Mouse (Mus musculus): ENCODE measurements around the gene Arsg.

Gene Arsg

DNA sequence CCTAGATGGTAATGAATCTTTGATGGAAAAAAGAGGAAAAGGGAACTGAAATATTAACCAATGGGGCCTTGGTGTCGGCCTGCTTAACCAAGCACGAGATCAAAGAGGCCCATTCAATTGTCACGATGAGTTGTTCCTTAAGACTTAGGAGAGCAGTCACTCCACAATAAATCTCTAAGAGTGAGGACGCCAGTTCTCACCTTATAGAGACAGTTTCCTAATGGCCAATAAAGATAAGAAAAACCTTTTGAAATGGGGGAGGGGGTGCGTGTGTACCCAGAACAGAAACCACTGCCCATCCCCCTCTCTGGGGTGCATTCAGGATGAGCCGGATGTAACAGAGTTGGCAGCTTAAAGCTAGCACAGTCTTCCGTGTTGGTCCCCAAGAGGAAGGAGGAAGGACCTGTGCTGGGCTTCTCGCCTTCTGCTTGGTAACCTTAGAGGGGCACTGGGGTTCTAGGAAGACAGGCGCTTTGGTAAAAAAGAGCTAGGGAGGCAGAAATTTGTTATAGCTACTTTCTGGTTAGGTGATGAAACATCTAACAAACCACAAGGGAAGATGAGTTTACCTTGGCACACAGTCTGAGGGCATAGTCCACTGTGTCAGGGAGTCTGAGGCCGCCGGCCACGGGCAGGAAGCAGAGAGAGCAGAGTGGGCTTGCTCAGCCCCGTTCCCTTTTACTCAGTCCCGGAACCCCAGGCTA, 22.7 kb downstream of the Arsg start:
- DNase-seq (ENCODE audit: low spot score): peak; percentile 39

DNA sequence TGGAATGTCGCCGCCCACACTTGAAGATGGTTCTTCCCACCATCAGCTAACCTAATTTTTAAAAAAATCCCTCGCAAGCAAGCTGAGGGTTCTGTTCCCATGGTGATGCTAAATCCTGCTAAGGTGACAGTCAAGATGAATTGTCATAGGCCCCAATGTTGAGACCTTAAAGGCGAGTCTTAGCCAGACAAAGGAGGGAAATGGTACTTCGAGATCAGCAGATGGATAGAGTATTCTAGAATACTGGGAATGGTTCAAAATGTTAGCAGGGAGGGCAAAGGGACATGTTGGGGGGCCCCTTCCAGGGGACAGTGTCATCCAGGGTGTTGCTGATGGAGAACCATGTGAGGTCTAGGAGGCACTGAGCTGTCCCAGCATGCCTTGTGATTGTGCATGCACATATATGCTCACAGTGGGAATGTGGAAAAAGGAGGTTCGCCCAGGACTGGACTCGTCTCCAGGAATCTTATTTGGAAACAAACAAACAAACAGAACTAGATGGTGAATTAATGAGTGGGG, 23.4 kb downstream of the Arsg start:
- DNase-seq (ENCODE audit: low spot score): no peak

DNA sequence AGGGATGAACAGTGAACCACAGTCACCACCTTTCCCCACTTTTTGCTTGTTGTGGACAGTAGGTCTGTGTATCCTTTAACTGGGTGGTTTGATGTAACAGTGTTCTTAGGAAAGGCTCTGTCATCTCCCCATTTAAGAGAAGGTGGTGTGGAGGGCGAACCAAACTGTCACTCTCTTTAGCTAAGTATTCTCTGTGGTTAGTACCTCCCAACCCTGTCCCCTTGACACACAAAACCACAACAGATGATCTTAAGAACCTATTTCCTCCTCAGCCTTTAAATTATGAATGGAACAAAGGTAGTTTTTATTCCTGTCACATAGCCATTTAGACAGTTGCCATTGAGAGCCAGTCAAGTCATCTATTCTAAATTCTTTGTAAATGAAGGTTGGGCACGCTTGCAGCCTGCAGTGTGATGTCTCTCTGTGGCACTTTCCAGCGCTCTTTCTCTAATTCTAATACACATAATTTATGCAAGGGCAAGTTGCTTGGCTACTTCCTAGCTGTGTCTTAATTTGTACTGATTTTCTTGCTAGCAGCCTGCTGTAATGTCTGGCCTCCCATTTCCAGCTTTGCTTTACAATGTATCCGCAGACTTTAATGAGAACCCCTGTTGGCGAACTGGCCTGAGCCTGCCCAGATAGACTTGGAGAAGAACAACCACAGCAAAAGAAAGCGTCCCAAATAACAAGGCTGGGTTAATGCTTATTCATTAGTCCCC, 24.0 kb downstream of the Arsg start:
- DNase-seq (ENCODE audit: low spot score): peak; percentile 14

DNA sequence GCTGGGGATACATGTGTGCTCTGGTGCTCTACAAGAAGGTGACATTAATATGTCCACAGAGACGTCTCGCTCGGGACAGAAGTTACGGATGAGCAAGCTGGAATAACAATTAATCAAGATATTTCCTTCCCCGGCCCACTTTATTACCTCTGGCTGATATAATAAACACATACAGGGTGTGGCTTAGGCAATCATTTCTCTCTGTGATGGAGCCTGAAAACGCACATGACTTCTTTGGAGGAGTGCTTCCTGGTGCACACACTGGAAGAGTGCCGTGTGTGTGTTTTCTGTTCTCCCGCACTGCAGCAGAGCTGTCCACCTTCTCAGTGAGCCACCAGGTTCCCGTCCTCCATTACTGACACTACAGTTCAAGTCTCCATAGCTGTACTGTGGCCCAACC, 24.8 kb downstream of the Arsg start:
- DNase-seq (ENCODE audit: low spot score): no peak

DNA sequence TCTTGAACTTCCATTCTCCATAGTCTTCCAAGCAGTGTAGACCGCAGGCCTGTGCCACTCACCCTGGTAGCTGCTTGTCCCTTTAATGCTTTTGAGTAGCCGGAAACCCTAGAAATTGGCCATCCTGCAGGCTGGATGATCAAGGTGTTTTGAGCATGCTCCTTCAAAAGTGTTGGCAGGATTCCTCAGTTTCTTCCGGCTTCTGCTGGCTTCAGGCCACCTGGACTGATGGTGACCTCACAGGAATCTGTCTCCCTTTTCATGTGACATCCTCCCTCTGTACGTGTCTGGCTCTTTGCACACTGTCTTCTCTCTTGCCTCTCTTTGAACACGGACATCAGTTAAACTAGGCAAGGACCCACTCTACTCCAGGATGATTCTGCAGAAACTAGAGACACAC, 27.0 kb downstream of the Arsg start:
- no peak for DNase-seq (ENCODE audit: low spot score)

DNA sequence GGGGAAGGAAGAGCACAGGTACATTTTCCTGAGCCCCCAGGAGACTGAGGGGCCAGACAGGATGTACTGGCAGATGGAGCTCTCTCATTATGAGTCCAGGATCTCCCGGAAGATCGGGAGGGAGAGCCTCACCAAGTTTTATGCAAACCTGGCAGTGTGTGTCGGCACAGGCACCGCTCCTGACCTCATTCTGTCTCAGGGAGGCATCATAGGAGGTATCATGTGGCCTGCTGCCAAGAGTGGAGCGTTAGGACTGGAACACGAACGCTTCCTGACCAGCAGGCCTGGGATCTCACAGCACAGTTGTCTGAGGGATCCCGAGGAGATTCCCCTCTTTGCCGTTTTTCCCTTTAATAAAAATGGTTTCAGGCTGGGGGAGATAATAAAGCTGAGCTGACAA, 31.8 kb downstream of the Arsg start:
- no peak for DNase-seq (ENCODE audit: low spot score)

DNA sequence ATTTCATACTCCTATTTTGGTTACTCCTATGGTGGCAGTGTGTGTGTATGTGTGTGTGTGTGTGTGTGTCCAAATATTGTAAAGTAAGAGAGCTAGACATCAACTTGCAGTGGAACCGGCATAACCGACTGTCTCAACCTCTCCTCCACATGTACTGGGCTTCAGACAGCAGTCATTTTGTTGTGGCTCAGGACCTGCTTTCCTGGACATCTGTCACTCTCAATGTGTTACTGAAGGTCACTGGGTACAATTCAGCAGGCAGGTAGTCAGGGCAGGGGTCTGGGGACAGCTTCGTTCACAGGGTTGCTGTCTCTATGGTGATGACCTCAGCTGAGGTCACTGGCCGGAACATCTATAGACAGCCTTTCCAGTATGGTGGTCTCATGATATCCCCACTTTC, 32.6 kb downstream of the Arsg start:
- no peak for DNase-seq (ENCODE audit: low spot score)

DNA sequence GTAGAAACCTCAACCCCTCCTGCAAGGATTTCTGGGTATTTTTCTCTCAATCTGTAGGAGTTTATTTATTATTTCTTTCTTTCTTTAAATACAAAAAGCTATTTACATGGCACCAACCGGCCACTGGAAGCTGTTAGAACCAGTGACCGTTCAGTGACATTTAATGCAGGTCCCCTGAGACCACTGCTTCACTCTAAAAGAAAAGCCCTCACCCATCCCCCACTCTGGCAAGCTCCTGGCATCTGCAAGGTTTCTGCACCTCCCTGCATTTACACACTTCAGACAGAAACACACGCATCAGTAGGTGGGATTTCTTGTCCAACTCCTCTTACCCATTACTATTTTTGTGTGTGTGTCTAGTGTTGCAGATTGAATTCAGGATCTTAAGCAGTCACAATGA, 33.9 kb downstream of the Arsg start:
- no peak for DNase-seq (ENCODE audit: low spot score)

DNA sequence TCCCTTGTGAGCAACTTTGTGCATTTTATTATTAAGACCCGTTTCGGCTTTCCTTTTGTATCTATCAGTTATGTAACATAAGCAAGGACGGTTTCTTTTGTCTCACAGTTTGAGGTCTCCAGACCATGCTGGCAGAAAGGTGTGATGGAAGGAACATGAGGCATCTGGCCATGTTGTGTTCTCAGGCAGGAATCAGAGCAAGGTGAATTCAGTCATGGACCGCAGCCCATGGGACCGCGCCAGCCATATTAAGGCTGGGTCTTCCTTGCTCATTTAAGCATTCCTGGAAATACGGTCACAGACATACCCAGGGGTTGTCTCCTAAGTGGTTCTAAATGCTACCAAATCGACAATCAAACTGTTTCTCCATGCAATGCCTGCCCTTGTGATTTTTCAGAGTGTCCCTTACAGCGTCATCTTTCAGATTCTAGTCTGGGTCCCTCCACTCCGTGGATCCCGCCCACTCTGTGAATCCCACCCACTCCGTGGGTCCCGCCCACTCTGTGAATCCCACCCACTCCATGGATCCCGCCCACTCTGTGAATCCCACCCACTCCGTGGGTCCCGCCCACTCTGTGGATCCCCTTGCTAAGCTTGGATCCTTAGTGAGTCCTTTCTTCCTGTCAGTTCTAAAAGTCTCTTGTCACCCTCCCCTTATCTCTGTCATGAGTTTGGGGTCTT, 40.0 kb downstream of the Arsg start:
- DNase-seq (ENCODE audit: low spot score): no peak

DNA sequence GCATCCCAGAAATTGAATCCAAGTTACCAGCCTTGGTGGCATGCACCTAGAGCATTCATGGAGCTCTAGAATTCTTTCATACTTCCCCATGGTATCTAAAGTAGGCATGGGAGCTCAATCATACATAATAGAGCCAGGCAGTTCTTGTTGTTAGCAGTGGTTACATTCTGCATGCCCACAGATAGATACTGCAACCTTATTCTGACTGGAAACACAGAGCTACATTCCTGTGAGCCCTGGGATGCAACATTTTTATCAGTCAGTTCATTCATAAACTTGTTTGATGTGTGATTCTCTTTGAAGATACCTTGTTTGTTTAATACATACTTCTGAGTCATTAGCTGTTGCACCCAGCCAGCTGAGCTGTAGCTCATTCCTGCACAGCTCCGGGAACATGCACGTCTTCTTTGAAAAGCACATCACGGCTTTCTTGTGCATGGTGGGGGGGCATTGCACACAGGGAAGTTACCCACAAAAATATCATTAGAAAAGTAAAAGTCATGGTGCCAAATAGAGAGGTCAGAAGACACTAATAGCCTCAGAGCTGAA, 41.0 kb downstream of the Arsg start:
- no peak for DNase-seq (ENCODE audit: low spot score)

DNA sequence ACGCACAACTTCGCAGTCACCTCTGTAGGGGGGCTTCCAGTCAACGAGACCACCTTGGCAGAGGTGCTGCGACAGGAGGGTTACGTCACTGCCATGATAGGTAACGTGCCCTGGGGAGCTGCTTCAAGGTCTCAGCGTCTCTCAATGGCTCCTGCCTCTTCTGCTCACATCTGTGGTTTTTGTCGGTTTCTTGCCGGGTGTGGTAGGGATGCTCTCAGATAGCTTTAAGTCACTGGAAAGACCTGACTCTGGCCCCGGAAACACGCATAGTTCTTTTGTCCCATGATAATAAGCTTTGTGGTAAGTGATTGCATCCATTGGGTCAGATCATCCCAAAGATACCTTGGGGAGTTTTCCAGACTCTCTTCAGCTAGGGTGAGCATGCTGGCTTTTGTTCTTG, 44.2 kb downstream of the Arsg start:
- no peak for DNase-seq (ENCODE audit: low spot score)

DNA sequence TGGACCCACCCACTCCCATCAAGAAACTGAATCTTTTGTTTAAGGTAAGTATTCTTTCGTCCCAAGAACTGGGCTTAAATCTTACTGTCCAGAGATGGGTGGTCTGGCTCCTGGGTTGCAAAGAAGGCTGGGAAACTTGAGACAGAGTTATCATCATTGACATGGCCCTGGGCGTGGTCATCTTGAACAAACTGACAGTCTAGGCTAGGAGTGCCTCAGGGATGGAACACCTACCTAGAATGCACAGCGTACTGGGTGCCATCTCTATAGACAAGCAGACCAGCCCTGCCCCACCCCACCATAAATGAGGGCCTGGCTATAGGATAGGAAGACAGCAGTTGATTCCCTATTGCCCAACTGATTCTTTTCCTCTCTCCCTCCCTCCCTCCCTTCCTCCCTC, 44.6 kb downstream of the Arsg start:
- no peak for DNase-seq (ENCODE audit: low spot score)

DNA sequence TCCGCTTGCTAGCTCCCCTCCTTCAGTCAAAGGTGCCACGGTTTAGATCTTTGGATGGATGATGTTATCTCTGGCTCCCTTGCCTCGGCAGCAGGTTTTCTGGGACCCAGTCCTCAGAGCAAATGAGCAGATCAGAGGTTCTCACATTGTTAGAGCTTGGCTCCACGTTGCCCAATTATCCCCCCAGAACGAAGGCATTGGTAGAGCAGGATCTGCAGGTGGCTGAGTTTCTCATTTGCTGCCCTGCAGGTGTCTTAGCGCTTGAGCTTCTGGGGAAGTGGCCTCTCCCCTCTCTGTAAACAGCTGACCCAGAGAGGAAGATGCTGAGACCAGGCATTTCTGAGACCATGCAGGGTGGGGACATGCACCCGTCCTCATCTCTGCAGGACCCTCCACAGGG, 47.8 kb downstream of the Arsg start:
- no peak for DNase-seq (ENCODE audit: low spot score)

DNA sequence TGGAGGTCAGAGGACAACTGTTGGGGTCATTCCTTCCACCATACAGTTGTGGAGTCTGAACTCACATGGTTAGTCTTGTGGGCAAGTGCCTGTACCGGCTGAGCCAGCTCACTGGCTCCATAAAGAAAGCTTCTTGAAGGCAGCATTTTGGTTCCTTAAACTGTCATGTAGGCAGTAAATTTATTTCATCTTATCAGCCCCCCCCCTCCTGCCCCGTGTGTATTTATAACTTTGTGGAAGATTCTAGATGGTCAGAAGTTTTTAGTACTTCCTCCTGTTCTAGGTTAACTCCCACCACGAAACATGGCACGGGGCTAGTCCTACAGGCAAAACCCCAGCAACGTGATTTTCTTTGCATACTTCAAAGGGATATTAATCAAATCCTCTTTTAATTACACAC, 51.7 kb downstream of the Arsg start:
- no peak for DNase-seq (ENCODE audit: low spot score)

DNA sequence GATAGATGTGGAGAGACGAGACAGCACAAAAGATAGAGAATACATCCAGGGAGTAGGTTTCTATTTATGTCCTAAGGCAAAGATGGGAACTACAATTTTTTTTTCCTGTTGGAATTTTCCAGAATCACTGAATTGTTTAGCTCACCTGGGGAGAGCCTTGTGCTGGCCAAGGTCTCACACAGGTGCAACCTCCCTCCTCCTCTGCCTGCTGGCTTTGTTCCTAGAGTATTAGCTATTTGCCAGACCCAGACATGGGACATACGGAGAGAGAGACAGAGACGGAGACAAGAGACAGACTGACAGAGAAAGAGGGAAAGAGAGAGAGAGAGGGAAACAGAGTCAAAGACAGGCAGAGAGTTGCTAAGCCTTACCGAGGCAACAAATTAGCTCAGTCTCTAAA, 52.4 kb downstream of the Arsg start:
- DNase-seq (ENCODE audit: low spot score): no peak

DNA sequence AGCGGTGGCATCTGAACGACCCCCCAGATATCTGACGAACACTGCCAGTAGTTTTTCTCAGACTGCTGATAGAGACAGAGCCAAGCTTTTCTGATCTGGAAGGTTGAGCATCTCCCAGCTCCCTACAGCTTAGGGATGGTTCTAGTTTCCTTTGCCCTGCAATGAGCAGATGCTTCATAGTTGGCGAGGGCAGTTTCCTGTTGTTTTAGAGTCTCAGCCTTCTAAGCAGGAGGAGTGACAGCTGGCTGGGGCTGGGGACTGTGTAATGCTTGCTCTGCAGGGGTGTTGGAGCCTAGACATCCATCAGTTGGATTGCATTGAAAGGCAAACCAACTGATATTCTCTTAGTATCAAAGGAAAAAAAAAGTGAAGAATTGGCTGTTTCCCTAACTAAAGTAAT, 56.9 kb downstream of the Arsg start:
- no peak for DNase-seq (ENCODE audit: low spot score)

DNA sequence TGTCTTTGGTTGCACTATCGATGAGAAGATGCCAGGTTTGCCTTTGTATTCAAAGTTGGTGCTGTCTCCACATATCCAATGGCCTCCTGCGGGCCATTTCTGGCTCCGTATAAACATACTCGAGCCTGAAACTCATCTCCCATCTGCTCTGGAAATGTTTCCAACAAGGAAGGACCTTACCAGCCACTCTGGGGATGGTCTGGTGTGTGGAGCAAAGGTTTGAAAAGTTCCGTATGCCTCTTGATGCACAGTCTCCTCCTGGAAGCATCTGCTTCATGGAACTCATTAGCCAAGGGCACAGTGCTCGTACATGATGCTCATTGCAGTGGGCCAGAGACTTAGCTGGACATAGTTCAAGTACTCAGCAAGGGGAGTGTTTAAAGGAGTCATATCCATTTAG, 62.8 kb downstream of the Arsg start:
- DNase-seq (ENCODE audit: low spot score): no peak

DNA sequence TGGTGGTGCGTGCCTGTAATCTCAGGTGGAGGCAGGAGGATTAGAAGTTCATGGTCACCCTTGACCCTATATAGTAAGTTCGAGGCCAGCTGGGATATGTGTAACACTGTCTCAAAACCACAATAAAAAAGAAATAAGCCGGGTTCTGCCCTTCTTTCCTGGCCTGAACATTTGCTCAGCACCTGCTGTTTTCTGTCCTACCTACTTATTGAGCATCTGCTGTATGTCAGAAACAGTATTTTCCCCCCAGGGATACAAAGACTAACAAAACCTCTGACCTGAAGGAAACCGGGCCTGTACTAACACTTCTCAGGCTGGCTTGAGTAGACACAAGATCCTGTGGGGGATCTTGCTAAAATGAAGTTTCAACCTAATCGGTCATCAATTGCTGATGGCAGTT, 63.8 kb downstream of the Arsg start:
- DNase-seq (ENCODE audit: low spot score): no peak

DNA sequence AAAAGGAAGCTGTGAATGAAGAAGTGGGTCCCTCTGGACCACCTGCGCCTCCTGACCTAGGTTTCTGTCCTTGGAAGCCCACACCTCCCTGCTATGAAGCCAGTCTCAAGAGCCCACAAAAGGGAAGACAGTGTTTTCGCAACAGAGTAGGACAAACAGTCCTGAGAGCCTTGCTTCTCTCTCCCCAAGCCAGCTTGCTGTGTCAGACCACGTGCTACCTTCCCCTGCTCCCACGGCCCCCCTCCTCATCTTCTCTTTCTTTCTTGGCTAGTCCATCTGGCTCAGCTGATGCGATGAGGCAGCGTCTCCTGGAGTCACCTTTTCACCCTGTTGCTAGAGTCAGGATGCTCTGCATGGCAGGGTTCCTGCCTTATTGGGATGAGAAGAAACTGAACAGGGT, 66.1 kb downstream of the Arsg start:
- DNase-seq (ENCODE audit: low spot score): no peak

DNA sequence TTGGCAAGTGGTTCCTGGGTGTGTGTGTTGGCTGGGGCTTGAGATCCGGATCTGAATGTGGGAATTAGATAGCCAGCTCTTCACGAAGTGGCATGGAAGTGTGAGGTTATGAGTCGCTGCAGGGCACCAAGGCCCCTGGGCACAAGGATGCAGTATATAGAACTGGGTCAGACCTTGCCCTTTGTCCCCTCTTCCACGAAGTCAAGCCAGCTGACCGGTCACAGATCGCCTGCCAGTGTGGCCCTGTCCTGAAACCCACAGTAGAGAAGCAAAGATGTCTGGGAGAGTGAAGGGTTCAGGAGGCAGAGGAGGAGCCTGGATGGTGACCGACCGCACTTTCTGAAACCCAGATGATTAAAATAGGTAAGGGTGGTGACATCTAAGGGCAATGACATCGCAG, 70.3 kb downstream of the Arsg start:
- no peak for DNase-seq (ENCODE audit: low spot score)

DNA sequence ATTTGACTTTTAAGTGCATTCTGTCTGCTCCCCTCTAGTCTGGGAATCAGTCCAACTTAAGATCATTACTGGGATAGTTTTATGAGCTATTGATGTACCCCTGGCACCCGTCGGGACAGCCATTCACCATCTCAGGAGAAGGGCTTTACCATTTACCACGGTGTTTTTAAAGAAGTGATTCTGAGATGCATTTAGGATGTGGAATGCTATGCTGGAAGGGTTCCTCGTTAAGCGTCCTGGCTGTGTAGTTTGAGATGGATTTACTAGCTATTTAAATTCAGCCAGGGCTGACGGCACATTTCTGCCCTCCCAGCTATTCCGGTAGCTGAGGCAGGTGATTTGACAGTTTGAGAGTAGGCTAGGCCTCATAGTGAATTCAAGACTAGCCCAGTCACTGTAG, 71.3 kb downstream of the Arsg start:
- DNase-seq (ENCODE audit: low spot score): no peak

DNA sequence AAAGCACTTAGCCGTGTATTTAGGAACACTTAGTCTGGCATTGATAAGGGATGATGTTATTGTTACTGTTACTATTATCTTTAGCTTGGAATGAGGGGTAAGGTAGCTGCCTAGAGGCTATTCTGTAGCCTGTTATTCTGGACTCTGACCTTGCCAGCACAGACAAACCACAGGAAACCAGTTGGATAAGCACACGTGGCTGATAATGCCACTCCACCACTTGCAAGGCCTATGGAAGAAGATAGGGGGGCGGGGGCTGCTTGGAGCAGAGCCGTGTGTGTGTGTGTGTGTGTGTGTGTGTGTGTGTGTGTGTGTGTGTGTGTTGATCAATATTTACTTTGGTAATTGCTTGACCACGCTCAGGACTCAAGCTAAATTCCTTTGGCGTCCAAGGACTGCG, 72.1 kb downstream of the Arsg start:
- DNase-seq (ENCODE audit: low spot score): no peak

DNA sequence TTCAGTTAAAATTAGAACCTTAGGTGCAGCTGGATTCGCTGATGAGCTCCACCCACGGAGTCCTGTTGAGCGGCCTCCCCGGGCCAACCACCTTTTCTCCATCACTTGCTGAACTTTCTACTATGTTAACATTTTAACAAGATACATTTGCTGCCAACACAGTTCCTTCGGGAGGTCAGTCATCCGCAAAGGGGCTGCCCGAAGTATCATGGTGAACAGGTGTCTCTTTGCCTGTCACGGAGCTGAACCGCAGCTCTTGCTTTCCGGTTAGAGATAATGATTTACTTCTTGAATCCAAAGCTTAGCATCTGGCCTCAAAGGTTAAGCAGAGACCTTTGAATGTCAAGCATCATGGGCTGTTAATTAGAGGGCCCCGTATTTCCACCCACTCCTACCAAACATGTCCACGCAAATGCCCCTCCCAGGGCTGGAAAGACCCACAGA, 72.5 kb downstream of the Arsg start:
- no peak for DNase-seq (ENCODE audit: low spot score)

Data from T-cell, adult 2 months (primary cell).